Mouse (Mus musculus) small intestine, adult 2 months (tissue): ENCODE measurements around the gene Fcgrt.

Experiments used
- CTCF ChIP-seq: fragments of 200-500 bp; IDR thresholded peaks from 2 replicates; pipeline ENCODE4 v1.5.1; 2012; ENCODE audit warnings: low read depth, mild to moderate bottlenecking, control low read depth, inconsistent platforms, low read length, moderate library complexity, mixed read lengths; ENCODE audit not compliant: insufficient replicate concordance, insufficient read length; ENCODE audit errors: extremely low read depth
- POLR2A ChIP-seq: fragments of 200-500 bp; IDR thresholded peaks from 2 replicates; pipeline ENCODE4 v1.6.1; 2012; ENCODE audit warnings: low read depth, mild to moderate bottlenecking, control low read depth, inconsistent platforms, low read length, moderate library complexity

GRCm38 (mm10) chr7:45135370-45135769, 31.7 kb upstream of the Fcgrt start:
- TF ChIP-seq POLR2A (no peak), CTCF (no peak)
